Mouse (Mus musculus) hindbrain, embryonic 14.5 days (tissue): ENCODE measurements around the gene Srpr. TPM values are rescaled to one million over a fixed set of nuclear protein-coding genes. Genes with fewer than 3 reads are reported as not detected.

ENCODE experiments used
- ATAC-seq: fragments of 200-750 bp; cut with Nextera tagmentation; 2 replicates; pipeline ENCODE4 v1.8.0; 2017; ENCODE audit warnings: moderate number of reproducible peaks, mild to moderate bottlenecking, moderate TSS enrichment, moderate library complexity; ENCODE audit not compliant: low FRiP score
- DNase-seq: peaks from one replicate; pipeline ENCODE4 v3.0.0-alpha.2; 2015; ENCODE audit warnings: low spot score
- H3K27ac ChIP-seq: fragments of 300-500 bp; sonication (generic); 2 replicates; pipeline ENCODE4 v1.5.1; 2014; ENCODE audit warnings: mild to moderate bottlenecking, moderate library complexity
- H3K27me3 ChIP-seq: fragments of 300-500 bp; sonication (generic); 2 replicates; pipeline ENCODE4 v1.6.1; 2014; ENCODE audit warnings: mild to moderate bottlenecking, low read length, mixed read lengths; ENCODE audit not compliant: control insufficient read depth, insufficient read depth
- H3K36me3 ChIP-seq: fragments of 300-500 bp; sonication (generic); replicated peaks from 2 replicates; pipeline ENCODE4 v1.6.1; 2014; ENCODE audit not compliant: control insufficient read depth, insufficient read depth
- H3K4me1 ChIP-seq: fragments of 300-500 bp; sonication (generic); replicated peaks from 2 replicates; pipeline ENCODE4 v1.6.1; 2014; ENCODE audit warnings: antibody characterized with exemption, low read length, mixed read lengths; ENCODE audit not compliant: control insufficient read depth, insufficient read depth
- H3K4me2 ChIP-seq: fragments of 300-500 bp; sonication (generic); replicated peaks from 2 replicates; pipeline ENCODE4 v1.6.1; 2014; ENCODE audit warnings: mild to moderate bottlenecking, moderate library complexity
- H3K4me3 ChIP-seq: fragments of 300-500 bp; sonication (generic); replicated peaks from 2 replicates; pipeline ENCODE4 v1.5.1; 2014; ENCODE audit warnings: mild to moderate bottlenecking, low read length
- H3K9ac ChIP-seq: fragments of 300-500 bp; sonication (generic); 2 replicates; pipeline ENCODE4 v1.6.1; 2014
- H3K9me3 ChIP-seq: fragments of 300-500 bp; sonication (generic); 2 replicates; pipeline ENCODE4 v1.6.1; 2016; ENCODE audit warnings: low read length; ENCODE audit not compliant: control insufficient read depth
- WGBS: fragments of 180-500 bp; shearing (Covaris S2); extraction: QIAGEN DNeasy Blood & Tissue Kit; methylation state at CpG from one replicate; pipeline ENCODE4 v1.1.7; 2014; 5-methylcytosine and 5-hydroxymethylcytosine counted together
- polyA plus RNA-seq: library from polyadenylated mRNA; unstranded; fragments of >200 nt; fragmentation: Nextera tagmentation; extraction: Ambion mirVana; gene quantifications from 2 replicates; pipeline ENCODE4 v1.2.1, GENCODE M21; 2014

Srpr gene
- polyA plus RNA-seq, 1 experiment from 2014 or later, result 69.5 TPM

DNA sequence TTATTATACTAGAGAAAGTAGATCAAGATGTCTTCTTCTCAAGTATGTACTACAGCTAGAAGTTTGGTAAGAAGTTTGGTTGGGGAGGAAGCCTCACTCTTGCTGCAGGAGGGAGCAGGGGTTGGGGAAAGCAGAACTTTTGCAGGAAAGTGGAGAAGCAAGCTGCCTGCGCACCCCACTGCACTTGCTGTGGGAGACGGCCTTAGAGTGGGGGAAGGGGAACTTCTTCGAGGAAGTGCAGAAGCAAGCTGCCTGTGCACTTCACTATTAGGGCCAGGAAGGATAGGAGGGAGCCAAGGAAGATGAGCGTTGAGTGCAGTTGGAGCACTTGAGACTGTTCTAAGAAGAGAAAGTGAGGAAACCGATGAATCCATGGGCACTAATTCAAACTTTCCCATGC, 16.6 kb upstream of the Srpr start:
- H3K27ac ChIP-seq, result no peak overlapping the region
- H3K9me3 ChIP-seq, result no peaks in the 10 kb centered on the region
- H3K4me3 ChIP-seq, result no peak overlapping the region
- H3K4me1 ChIP-seq, result no peaks in the 10 kb centered on the region
- no peaks in the 10 kb centered on the region for H3K27me3 ChIP-seq
- 76% methylated on average over 5 of the region's 5 CpGs for whole genome bisulfite sequencing
- no peak overlapping the region for H3K4me2 ChIP-seq
- H3K36me3 ChIP-seq, result no peaks in the 10 kb centered on the region
- DNase-seq (no peak), ATAC-seq (no peak)
- no peak overlapping the region for H3K9ac ChIP-seq

DNA sequence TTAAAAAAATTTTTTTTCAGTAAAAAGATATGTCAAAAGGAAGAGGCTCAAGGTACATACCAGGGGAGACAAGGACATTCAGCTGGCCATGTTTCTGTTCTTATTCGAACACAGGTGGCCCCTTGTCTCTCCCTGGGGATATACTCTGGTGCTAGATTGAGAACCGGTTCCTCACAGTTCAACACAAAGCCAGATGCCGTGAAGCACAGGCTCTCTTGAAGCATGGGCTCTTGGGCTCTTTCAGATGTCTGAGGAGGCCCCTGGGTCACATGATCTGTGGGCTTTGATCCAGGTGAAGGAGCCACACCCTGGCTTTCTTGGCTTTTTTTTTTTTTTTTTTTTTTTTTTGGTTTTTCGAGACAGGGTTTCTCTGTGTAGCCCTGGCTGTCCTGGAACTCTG, 13.5 kb upstream of the Srpr start:
- H3K9ac ChIP-seq, result no peak overlapping the region
- no peak for DNase-seq
- no peaks in the 10 kb centered on the region for H3K9me3 ChIP-seq
- no peak overlapping the region for H3K4me3 ChIP-seq
- H3K4me2 ChIP-seq, result no peak overlapping the region
- no peaks in the 10 kb centered on the region for H3K27me3 ChIP-seq
- no peak for ATAC-seq
- 0 out of 2 replicates have a peak, but pooled peaks cover 3% of the 10 kb centered on the region for H3K36me3 ChIP-seq
- no peak overlapping the region for H3K27ac ChIP-seq
- no peaks in the 10 kb centered on the region for H3K4me1 ChIP-seq
- 83% methylated on average over 3 of the region's 4 CpGs for WGBS

DNA sequence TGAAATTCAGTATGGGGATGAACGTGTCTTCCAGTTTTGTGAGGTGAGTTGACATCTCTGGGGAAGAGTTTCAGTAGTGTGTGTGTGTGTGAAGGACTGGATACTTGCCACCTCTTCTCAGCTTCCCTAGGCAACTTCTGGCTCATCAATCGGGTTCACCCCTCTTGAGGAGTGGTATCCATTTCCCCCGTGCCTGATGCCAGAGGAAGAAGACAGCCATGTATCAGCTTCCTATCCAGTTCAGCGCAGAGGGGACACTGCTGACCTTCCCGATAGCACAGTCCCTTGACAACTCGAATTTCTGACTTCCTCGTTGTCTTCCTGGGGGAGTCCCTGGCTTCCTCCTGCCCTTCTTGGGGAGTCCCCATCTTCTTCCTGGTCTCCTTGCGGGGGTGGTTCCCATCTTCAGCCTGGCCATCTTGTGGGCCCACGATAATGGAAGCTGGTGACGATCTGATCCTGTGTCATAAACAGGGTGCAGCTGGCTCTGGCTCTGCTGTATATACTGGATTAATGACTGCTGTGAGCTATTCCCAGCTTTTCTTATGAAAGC, 12.5 kb upstream of the Srpr start:
- WGBS, result 86% methylated on average over 10 of the region's 10 CpGs
- no peak for DNase-seq
- H3K36me3 ChIP-seq, result 0 out of 2 replicates have a peak, but pooled peaks cover 3% of the 10 kb centered on the region
- no peaks in the 10 kb centered on the region for H3K27me3 ChIP-seq
- H3K9me3 ChIP-seq, result no peaks in the 10 kb centered on the region
- no peak overlapping the region for H3K9ac ChIP-seq
- H3K4me3 ChIP-seq, result no peak overlapping the region
- ATAC-seq, result no peak
- no peaks in the 10 kb centered on the region for H3K4me1 ChIP-seq
- H3K4me2 ChIP-seq, result no peak overlapping the region
- no peak overlapping the region for H3K27ac ChIP-seq

DNA sequence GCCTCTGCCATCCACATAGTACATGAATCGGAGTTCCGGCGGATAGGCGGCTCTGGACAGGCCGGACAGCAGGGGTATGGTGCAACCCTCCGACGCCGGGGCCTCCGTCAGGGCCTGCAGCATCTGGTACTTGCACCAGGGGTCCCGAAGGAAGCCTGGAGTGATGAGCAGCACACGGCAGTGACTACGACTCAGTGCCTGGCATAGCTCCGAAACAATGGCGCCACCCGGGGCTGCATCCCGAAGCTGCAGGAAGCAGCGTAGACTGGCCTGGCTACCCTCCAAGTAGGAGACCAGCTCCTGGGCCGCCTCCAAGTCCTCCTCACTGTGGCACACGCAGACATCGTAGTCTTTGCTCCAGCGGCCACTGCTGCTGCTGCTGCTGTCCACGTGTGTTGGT, 11.3 kb upstream of the Srpr start:
- ATAC-seq (peak; percentile 71; the same call in 1 of the 2 replicates), DNase-seq (peak; percentile 62)
- WGBS, result 55% methylated on average over 22 of the region's 22 CpGs
- Histone ChIP-seq H3K4me1 (0 out of 2 replicates have a peak, but pooled peaks cover 5% of the 10 kb centered on the region), H3K9me3 (no peaks in the 10 kb centered on the region), H3K4me3 (no peak overlapping the region), H3K27me3 (no peaks in the 10 kb centered on the region), H3K4me2 (no peak overlapping the region), H3K36me3 (0 out of 2 replicates have a peak, but pooled peaks cover 3% of the 10 kb centered on the region), H3K27ac (no peak overlapping the region), H3K9ac (no peak overlapping the region)

DNA sequence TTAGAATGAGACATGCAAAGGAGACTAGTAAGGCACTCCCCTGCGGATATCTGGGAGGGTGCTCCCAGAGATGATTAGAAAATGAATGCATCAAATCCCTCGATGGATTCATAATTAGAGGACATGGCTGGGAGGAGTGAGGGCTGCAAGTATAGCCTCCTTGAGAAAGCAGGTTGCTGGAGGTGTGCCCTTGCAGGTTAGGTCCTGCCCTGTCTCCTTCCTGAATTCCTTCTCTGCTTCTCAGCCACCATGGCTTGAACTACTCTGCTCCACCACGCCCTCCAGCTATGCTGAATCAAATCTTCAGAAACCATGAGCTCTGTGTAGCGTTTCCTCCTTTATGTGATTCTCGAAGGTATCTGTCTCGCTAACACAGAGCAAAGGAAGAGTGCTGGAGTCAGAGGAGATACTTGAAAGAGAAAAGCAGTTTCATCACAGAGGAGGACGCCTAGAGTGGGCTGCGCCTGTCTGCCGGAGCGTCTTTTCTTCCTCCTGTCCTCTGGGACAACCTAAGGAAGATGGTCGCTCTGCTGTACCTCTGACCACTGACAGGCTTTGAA, 6.9 kb upstream of the Srpr start:
- Histone ChIP-seq H3K4me2 (no peak overlapping the region), H3K36me3 (0 out of 2 replicates have a peak, but pooled peaks cover 3% of the 10 kb centered on the region), H3K9me3 (no peaks in the 10 kb centered on the region), H3K4me1 (0 out of 2 replicates have a peak, but pooled peaks cover 5% of the 10 kb centered on the region), H3K9ac (no peak overlapping the region), H3K27me3 (no peaks in the 10 kb centered on the region), H3K4me3 (no peak overlapping the region), H3K27ac (no peak overlapping the region)
- ATAC-seq (no peak), DNase-seq (no peak)
- 73% methylated on average over 11 of the region's 11 CpGs for whole genome bisulfite sequencing

DNA sequence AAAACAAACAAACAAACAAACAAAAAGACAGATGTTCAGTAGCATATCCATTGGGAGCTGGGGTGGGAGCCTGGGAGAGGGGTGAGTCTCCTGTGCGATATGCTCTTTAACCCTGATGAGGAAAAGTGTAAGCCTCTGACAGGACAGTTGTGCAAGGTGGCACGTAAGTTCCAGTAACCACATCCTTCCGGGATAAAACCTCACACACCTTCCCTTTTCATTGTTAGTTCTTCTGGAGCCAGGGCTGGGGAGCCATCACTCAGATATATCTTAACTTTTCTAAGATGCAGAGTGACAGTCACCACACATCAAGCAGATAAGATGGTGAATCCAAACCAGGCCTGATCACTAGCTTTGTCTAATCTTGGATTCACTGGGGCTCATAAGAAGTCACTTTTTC, 5.9 kb upstream of the Srpr start:
- Histone ChIP-seq H3K4me1 (0 out of 2 replicates have a peak, but pooled peaks cover 5% of the 10 kb centered on the region), H3K36me3 (0 out of 2 replicates have a peak, but pooled peaks cover 3% of the 10 kb centered on the region), H3K27me3 (no peaks in the 10 kb centered on the region), H3K9ac (no peak overlapping the region), H3K27ac (no peak overlapping the region), H3K4me3 (no peak overlapping the region), H3K9me3 (no peaks in the 10 kb centered on the region), H3K4me2 (no peak overlapping the region)
- ATAC-seq (no peak), DNase-seq (no peak)
- 96% methylated on average over 3 of the region's 3 CpGs for WGBS

DNA sequence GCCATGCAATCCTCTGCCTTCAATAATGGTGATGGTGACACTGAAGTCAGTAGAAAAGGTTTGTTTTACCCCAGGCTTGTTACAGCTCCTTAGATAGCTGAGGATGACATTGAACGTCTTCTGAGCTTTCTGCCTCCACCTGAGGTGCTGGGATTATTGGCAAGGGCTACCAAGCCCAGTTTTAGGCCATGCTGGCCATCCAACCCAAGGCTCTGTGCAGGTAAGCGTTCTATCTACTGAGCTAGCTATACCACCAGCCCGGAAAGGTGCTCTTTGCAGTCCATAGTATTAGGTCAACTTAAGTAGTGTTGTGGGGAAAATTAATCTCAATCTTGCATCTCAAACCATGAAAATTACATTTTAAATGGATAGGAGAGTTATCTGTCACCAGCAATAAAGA, 2.4 kb upstream of the Srpr start:
- Histone ChIP-seq H3K4me2 (no peak overlapping the region), H3K27ac (no peak overlapping the region), H3K9me3 (no peaks in the 10 kb centered on the region), H3K4me3 (no peak overlapping the region), H3K4me1 (peaks cover 13% of the 10 kb centered on the region; the same call in 1 of the 2 replicates), H3K36me3 (no peaks in the 10 kb centered on the region), H3K9ac (no peak overlapping the region), H3K27me3 (no peaks in the 10 kb centered on the region)
- WGBS, result 91% methylated on average over 3 of the region's 3 CpGs
- no peak for ATAC-seq
- no peak for DNase-seq

DNA sequence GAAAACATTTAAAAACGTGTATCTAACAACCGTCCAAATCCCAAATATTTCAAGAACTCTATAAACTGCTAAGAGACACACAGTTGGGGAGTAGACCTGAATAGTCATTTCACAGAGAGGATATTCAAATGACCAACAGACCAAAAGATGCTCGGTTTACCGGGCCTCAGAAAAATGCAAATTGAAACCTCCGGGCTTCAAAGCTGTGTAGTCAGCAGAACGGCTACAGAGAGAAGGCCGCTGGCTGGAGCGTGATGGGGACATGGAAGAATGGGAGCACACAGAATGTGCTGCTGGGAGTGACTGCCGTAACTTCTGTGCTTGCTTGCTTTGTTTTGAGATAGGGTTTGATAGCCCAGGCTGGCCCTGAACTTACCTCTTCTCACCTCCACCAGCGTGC, 1.6 kb upstream of the Srpr start:
- DNase-seq (no peak), ATAC-seq (no peak)
- Histone ChIP-seq H3K4me2 (no peak overlapping the region), H3K27me3 (no peaks in the 10 kb centered on the region), H3K36me3 (no peaks in the 10 kb centered on the region), H3K27ac (no peak overlapping the region), H3K9ac (no peak overlapping the region), H3K4me1 (peaks cover 9% of the 10 kb centered on the region; the same call in 1 of the 2 replicates), H3K4me3 (no peak overlapping the region), H3K9me3 (no peaks in the 10 kb centered on the region)
- 69% methylated on average over 10 of the region's 10 CpGs for WGBS

DNA sequence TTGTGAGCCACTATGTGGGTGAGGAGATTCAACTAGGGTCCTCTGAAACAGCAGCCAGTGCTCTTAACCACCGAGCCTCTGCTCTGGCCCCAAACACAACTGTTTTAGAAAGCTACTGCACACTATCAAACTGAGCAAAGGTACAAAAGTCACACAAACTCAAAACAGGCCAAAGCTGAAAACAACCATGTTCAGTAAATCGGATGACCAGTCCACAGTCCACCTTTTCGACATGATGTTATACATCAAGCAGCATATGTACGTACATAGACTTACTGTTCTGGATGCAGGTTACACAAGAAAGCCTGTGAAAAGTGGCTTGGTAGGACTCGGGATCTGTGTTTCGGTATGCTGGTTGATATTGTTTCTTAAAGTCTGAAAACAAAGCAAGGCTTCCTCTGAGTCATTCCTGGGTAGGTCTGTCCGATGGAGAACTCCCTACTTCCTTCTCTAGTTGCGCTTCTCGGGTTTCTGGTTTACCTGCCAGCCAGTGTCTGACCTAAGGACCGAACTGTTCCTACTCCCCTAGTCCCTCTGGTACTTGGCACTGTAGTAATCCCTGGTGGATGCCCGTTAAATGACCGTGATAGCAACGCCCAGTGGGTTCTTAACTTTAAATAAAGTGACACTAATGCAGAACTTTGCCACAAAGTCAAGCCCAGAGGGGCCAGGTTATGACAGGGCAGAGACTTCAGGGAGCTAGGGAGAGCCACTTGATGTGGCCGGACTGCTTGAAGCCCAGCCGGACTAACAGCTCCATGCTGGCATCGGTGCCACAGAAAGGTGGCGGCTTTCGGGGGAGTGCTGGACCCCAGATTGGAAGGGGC, 817 bp upstream of the Srpr start:
- ATAC-seq (peak; percentile 72; the same call in 1 of the 2 replicates), DNase-seq (no peak)
- Histone ChIP-seq H3K4me2 (peak overlapping the region; percentile 75), H3K27ac (no peak overlapping the region), H3K36me3 (peaks cover 7% of the 10 kb centered on the region; the same call in 1 of the 2 replicates), H3K27me3 (no peaks in the 10 kb centered on the region), H3K9ac (peak overlapping the region; percentile 62), H3K4me1 (peaks cover 9% of the 10 kb centered on the region; the same call in 1 of the 2 replicates), H3K4me3 (peak overlapping the region; percentile 49), H3K9me3 (no peaks in the 10 kb centered on the region)
- WGBS, result 29% methylated on average over 18 of the region's 18 CpGs
